Mouse (Mus musculus): ENCODE results near the gene Coa4.

Coa4 gene

DNA sequence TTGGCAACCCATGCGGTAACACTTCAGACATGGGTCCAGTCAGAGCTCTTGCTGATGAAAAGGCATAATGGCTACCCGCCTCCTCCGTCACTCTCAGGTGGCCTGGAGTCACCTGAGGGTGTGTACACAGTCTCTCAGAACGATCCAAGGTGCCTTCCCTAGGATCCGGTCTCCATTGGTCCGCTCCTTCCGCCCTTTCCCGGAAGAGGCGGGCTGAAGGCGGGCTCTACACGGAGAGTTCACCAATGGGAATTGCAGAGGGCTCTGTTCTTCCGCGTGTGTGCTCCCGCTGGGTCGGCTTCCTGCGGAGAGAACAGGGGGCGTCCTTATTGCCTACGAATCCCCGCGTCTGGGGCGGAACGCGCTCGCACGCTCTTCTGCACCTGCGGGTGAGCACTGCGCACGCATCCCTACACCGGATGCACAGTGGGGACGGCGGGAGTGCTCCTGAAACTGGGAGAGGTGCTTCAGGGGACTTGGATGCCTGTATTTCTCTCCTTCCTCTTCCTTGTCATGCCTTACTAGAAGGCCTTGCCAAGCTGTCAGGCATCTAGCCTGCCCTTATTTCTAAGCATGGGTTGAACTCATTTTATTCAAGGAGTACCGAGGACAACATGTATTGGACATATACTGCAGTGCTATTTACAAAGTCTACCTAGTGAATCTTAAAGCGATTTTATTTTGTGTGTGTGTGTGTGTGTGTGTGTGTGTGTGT lies at the start of gene Coa4:
Gene Coa4, plus strand, starts transcription at position 268 of the 715 bp plus-strand sequence.
- DNase-seq = peak; percentile 92

DNA sequence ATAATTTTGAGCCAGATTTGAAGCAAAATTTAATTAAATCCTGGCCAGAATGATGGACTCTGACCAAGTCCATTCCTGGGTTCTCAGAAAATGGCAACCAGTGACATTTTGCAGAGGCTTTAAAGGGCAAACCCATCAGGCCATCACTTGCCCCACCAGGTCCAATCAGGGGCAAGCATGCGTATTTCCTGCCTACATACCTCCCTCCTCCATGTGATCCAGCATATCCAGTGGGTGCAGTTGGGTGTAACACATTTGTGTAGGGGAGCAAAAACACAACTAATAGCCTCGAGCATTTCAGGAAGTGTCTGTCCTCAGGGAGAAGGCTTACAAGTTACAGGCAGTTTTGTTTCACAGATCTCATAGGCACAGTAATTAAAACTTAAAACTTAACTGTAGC lies 49.6 kb upstream of the Coa4 start:
- no peak for DNase-seq

DNA sequence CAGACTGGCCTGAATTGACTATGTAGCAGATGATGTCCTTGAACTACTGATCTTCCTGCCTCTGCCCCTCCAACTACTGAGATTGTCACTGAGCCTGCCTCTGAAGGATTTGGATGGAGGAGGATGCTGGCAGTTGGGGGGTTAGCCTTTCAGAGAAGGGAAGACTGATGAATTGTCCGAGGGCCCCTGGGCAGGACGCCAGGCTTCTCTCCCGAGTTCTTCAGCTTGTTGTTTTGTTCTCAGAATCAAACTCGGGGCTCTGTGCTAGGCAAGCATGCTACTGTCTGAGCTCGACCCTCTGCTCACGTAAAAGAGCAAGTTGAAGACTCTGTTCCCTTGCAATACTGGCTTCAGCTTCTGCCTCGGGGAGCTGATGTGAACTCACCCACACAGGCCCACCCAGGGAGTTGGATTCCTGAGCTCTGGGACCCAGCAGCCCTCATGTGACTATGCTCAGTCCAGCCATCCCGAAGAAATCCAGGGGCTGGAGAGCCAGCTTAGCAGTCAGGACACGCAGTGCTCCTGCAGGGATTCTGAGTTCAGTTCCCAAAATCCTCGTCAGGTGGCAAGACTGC lies 48.3 kb upstream of the Coa4 start:
- no peak for DNase-seq

DNA sequence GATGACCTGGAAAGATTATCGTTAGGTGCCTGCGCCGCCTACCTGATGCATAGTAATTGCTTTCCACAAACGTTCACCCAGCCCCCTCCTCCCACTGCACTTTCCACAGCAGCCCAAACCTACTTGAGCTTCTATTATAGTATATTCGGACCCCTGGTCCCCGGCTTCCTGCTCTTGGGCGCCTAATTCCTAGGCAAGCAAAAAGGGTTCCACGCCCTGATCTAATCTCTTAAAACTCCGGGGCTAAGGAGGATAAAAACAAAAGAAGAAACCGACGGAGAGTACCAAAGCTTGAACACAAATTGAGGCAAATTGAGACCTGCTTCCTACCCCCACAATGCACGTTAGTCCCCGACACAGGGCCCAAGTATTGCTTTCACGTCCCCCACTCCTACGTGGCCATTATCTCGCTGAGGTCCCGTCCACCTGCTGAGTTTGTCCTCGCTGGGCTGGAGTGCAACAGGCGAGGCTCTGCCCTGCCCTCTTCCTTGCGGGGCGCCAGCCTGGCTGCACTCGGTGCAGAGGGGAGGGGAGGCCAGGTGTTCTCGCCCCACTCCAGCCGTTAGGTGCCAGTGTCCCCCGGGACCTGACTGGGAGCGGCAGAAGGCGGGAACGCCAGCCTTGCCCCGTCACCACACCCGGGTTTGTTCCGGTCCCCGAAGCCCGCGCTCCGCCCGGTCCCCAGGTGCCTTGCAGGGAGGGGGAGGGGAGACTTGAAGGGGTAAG lies 44.3 kb upstream of the Coa4 start:
- DNase-seq = peak; percentile 73

DNA sequence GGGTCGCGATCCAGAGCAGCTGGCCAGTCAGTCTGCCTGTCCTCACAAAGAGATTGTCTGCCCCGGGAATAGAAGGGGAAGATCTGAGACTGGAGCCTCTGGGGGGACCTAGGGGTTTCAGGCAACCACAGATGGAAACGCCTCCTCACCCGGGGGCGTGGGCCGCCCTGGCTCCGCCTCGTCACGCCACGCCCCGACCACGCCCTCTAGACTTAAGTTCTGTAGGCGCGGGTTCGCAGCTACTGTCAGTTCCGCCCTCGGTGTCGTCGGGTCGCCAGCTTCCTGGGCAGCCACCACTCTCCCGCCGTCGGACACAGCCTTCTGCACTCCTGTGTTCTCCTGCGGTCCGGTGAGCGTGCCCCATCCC lies 43.8 kb upstream of the Coa4 start, which contains the start of gene Ucp2:
Gene Ucp2, plus strand, starts transcription at position 221 of the 367 bp plus-strand sequence.
- DNase-seq = peak; percentile 97

DNA sequence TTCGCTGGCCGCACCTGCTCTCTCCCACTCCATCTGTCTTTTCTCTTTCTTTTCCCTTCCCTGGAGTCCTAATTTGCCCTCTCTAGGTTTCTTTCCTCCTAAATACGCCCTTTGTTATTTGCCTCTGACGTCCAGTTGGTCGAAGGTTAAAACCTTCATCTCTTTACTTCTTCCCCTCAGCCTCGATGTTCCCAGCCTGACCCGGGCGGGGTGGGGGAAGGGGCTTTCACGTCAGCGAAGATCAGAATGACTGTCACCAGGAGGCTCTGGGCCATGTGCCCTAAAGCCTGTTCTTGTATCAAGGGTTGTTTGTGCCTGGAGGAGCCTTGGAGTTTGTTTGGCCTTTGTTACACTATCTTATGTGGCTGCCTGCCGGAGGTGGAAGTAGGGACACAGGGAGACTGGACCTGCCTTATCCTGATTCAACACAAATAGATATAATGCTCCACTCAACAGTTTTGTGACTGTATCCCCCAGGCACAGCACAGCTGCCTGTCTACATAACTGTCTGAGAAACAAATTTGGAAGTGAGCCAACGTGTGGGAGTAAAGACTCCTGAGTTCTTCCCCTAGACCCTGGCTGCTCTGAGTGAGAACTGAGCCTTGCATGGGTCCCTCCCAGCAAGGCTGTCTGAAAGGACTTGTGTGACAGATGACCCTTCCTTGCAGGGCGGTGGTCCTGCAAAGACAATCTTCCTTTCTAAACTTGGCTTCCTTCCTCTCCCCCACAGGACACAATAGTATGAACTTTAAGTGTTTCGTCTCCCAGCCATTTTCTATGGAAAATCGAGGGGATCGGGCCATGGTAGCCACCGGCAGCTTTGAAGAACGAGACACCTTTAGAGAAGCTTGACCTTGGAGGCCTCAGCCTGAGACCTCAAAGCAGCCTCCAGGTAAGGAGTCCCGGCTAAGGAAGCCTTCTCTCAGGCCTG lies 43.1 kb upstream of the Coa4 start:
- peak; percentile 85 for DNase-seq

DNA sequence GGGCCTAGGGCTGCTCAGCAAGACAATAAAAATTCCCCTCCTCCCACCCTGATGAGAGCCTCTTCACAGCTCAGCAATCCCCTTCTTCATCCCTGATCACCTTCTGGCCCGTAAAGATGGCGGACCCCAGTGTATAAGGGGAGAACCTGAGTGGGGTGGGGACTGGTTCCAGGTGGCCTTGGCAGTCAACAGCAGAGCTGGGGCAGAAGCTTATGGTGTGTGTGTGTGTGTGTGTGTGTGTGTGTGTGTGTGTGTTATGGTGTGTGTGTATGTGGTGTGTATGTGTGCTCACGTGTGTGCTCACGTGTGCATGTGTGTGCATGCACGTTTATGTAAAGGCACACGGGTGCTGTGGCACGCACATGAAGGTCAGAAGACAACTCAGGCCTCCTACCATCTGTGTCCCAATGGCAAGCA lies 42.4 kb upstream of the Coa4 start:
- peak; percentile 35 for DNase-seq

DNA sequence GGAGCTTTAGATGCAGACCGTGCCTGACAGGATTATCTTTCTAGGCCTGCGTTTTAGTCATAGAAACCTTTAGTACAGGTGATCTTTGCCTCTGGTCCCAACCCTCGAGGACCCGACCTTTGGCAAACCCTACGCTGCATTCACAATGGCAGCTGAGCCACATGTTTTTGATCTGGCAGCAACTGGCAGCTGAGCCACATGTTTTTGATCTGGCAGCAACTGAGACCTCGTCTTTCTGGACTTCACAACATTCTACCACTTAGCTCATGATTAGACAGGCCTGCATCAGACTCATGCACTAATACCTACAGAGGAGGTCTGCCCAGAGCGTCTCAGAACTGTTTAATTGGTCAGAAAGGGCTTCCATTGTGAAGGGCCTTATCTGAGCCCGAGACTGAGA lies 41.8 kb upstream of the Coa4 start:
- DNase-seq = peak; percentile 34

DNA sequence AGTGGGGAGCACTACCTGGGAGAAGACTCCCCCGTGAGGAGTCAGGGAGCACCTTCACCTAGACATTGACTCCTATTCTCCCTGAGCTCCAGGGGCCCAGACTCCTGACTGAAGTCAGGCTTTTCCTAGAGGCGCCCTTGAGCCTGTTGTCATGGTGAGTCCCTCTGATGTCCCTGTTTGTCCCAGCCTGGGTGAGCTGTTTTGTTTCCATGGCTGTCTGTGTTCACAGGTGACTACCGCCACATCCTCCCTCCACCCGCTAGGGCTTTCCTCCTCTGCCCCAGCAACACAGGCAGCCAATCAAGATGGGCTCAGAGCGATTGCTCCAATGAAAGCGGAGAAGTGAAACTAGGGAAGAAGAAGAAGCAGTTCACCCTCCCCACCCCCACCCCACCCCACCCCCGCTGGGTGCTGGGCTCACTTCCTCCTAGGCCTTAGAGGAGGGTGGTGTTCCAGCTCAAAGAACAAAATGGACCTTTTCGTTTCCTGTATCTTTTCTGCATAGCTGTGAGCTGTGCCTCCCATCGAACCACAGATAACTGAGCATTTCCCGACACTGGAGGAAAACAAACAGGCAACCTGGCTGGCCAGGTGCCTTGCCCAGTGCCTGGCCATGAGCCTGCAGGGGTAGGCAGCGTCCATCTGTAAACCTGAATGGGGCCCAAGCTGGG lies 41.2 kb upstream of the Coa4 start:
- DNase-seq = peak; percentile 94

DNA sequence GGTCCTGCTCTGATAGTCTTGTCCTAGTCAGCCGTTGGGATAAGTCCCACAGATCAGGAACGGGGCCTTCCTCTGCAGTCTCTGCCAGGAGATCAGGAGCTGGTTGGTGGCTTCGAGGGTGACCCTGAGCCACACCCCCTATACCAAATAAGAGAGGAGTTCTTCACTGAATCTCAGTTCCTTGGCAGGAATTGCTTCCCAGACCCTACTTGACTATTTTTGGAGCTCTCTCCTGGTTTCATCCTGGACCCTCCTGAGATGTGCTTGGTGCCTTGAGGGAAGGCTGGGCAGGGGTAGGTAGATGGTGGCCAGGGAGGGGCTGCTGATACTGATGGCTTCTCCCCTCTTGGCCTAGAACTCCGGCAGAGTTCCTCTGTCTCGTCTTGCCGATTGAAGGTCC lies 40.5 kb upstream of the Coa4 start:
- no peak for DNase-seq

DNA sequence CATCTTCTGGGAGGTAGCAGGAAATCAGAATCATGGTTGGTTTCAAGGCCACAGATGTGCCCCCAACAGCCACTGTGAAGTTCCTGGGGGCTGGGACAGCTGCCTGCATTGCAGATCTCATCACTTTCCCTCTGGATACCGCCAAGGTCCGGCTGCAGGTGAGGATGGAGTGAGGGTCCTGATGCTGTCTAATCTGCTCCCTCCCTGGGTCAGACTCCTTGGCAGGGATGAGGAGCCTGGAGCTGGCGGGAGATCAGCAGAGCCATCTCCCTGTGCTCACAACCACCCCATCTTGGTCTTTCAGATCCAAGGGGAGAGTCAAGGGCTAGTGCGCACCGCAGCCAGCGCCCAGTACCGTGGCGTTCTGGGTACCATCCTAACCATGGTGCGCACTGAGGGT lies 40.1 kb upstream of the Coa4 start:
- no peak for DNase-seq

DNA sequence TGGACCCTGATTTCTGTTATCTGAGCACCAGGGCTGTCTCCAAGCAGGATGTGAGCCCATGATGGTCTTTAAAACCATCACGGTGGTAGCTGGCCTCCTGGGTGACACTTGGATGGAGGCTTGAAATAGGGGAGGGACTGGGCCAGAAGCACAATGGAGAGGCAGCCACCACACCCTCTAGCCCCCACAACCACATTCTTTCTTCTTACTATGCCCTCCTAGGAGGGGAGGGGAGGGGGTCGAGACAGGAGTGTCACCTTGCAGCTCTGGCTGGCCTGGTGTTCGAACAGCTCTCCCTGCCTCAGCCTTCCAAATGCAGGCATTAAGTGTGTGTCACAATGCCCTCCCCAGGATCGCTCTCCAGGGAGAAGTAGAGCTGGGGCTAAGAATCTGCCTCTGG lies 39.5 kb upstream of the Coa4 start:
- DNase-seq = no peak

DNA sequence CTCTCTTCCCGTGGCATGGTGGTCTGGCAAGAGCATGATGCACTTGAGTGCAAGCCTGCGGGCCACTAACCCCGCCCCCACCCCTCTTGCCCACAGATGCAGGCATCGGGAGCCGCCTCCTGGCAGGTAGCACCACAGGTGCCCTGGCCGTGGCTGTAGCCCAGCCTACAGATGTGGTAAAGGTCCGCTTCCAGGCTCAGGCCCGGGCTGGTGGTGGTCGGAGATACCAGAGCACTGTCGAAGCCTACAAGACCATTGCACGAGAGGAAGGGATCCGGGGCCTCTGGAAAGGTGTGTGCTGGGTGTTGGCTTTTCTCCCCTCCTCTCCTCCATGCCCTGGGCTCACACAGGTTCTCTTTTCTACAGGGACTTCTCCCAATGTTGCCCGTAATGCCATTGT lies 38.9 kb upstream of the Coa4 start:
- DNase-seq = no peak

DNA sequence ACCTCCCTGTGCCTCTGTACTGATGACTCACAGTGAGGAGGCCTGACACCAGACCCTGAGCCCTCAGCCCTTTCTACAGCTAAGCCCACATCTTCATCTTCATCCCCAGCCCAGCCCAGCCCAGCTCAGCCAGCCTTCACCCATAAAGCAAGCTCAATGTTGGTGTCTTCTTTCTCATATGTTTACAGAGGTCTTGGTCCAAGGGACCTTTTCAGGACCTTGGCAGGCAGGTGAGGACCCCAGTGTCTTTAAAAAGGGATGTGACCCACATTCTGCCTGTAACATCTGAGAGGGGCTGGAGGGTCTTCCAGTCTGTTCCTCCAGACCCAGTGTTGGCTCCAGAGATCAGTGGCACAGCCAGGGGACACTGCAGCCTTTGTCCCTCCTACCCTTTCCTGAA lies 37.4 kb upstream of the Coa4 start:
- DNase-seq = no peak

DNA sequence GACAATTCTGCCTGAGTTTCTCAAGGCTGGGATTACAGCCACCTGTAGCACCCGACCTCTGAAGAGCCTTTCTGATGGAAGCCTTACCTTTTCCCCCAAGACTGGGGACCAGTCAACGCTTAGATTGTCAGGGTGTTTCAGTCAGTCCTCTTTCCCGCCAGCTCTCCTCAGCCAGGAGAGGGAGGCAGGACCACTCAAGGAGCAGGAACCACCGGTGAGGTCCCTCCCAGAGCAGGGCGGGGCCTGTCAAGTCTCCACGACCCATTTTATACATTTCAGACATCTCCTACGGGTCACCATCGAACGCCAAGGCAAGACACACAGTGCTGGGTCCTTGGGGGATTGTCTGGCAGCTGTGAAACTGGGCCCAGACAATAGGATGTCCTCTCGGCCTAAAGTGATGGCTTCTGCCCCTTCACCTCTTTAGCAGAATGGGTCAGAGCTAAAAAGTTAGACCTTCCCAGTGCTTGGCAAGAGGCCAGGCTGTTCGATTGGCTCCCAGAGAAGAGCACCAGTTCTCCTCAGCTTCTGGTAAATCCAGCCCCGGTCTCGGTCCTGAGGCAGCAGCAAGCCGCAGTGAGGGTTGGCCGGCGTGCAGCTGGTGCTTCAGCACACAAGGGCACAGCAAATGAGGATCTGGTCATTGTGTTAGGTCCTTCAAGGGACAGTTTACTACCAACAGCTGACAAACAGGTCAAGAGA lies 36.4 kb upstream of the Coa4 start:
- DNase-seq = peak; percentile 62

DNA sequence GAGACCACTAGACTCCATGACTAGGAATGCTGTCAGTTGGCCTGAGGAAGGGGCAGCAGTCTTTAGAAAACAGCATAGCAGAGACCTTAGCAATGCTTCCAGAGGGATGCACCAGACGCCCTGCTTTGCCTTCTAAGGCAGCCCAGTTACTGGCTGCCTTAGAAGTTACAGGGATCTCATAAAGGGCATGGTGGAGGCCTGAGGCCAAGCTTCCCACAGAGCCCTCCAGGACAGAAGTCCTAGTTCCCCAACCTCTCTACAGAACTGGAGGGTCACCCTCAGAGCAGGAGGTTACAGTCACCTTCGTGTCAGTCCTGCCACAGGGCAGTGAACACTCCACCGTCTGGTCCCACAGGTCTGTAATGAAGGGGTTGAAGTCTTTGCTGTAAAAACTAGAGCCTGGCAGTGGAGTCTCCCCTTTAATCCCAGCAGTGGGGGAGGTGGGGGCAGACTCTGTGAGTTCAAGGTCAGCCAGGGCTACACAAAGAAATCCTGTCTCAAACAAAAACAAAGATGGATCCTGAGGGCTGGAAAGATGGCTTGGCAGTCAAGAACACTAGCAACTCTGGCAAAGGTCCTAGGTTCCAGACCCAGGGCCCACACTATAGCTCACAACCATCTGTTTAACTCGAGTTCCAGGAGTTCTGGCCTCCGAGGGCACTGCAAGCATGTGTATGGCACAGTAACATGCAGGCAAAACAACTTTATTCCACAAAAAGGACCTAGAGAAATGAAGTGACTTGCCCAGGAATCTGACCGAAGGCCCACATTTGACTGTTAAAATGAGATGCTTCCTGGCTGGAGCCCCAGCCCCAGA lies 35.6 kb upstream of the Coa4 start:
- peak; percentile 44 for DNase-seq

DNA sequence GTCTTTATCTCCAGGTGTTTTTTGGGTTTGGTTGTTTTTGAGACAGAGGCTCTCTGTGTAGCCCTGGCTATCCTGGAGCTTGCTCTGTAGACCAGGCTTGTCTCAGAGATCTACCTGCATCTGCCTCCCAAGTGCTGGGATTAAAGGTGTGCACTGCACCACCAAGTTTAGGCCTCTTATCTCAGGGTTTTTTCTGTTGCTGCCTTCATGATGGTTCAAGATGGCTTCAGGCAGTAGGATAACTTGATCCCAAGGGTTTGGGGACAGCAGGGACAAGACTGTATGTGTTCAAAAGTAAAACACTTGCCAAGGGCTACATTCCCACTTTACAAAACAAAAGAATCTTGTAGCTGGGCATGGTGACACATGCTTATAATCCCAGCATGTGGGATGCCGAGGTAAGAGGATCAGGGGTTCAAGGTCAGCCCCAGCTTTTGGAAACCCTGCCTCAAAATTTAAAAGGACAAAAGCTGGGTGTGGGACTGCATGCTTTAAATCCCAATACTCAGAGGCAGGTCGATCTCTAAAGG lies 35.0 kb upstream of the Coa4 start:
- DNase-seq = peak; percentile 41

DNA sequence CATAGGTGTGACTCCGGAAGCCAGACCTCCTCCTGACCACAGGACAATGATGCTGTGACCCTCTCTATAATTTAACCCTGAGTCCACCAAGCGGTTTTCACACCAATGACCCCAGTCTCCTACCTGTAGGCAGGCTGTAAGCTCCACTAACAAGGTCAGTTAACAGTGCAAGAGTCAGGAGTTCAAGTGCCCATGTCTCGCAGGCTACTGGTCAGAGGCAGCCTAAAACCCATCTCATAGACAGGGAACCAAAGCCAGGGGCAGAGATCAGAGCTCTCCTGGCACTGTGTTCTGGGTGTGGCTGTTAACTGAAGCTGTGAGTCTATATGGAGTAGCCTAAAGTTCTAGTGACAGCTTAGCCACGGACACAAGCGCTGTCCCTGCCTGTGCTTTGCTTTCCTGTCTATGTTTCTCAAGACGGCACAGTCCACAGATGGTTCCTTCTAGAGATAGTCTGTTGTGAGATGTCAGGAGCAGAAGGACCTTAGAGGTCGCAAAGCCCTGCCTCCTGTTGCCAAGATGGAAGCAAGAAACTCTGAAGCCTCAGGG lies 34.4 kb upstream of the Coa4 start:
- peak; percentile 69 for DNase-seq

DNA sequence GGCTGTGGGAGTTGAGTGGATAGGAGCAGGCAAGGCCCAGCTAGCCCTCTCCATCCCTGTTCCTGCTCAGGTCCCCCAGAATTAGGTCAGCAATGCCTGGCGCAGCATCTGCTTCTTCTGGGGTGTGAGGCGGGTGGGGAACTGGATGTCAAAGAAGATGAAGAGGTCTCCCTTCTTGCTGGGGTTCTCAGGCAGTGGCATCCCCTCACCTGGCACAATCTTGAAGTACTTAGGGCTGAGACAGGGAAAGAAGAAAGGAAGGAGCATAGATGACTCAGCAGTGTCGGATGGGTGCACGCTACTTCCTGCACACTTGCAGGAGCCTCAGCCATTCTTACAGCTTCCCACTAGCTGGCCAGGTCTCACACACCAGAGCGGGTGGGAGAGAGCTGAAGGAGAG lies 33.8 kb upstream of the Coa4 start:
- peak; percentile 30 for DNase-seq

All from lung, postnatal 36 days (tissue).